Mouse (Mus musculus): ENCODE data around the gene Heg1.

Heg1 gene

GRCm38 (mm10) chr16:33708585-33709397 lies 24.6 kb downstream of the Heg1 start:
- no peak for DNase-seq

GRCm38 (mm10) chr16:33714271-33714670 lies 30.1 kb downstream of the Heg1 start:
- no peak for DNase-seq

DNA sequence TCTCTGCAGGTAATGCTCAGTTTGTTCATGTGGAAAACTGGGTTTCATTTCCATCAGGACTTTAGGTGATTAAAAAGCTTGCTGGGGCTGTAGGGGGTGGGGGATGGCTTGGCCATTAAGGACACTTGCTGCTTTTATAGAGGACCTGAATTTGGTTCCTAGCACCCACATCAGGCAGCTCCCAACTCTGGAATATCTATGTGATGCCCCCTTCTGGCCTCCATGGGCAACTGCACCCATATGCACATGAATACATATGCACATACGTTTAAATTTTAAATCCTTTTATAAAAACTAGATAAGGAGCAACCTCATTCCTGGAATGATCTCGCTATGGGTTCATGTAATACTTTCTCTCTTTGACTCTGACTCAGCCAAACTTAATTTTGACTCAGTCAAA lies 39.1 kb downstream of the Heg1 start:
- DNase-seq, result no peak

GRCm38 (mm10) chr16:33723983-33724382 lies 39.8 kb downstream of the Heg1 start:
- no peak for DNase-seq

GRCm38 (mm10) chr16:33726261-33726660 lies 42.1 kb downstream of the Heg1 start:
- DNase-seq, result no peak

- DNase-seq, result no peak
Observed at GRCm38 (mm10) chr16:33726892-33727291, 42.7 kb downstream of the Heg1 start.

DNA sequence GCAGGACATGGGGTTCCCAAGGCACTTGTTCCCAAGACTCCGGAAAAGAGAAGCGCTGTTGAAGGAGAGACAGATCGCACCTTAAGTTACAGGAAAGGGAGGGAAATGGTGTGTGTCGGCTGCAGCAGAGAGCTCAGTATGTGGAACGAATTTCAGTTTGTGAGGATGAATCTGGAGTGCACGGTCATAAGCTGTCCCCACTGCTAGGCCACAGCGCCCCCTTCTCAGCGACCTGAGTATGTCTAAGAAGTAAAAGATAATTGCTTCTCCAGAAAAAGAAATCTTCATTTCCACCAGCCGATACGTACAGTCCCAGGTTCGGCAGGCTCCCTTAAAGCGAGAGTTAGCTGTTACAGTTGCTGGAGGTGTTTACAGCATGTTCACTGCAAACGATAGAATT lies 44.3 kb downstream of the Heg1 start:
- no peak for DNase-seq

GRCm38 (mm10) chr16:33731291-33731690 lies 47.1 kb downstream of the Heg1 start:
- no peak for DNase-seq

GRCm38 (mm10) chr16:33732237-33732749 lies 48.1 kb downstream of the Heg1 start:
- no peak for DNase-seq

GRCm38 (mm10) chr16:33732846-33733580 lies 48.8 kb downstream of the Heg1 start:
- DNase-seq, result no peak

GRCm38 (mm10) chr16:33733864-33734263 lies 49.7 kb downstream of the Heg1 start:
- no peak for DNase-seq

GRCm38 (mm10) chr16:33734545-33734944 lies 50.4 kb downstream of the Heg1 start:
- no peak for DNase-seq

DNA sequence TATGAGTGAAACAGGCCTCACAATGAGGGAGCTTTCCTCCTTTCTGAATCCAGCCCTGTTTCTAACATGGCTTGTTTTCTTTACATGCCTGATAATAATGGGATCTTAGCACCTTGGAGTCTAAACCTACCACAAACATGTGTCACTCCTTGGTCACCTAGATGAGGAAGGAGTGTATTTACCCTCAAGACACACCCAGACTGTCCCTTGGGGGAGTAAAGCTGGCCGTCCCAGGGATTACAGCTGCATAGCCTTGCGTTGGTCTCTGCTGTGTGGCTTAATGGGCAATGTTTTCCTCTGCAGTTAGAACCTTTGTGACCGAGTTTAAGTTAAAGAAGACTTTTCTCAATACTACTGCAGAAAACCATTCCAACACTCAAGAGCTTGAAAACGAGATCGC lies 51.1 kb downstream of the Heg1 start:
- no peak for DNase-seq

DNA sequence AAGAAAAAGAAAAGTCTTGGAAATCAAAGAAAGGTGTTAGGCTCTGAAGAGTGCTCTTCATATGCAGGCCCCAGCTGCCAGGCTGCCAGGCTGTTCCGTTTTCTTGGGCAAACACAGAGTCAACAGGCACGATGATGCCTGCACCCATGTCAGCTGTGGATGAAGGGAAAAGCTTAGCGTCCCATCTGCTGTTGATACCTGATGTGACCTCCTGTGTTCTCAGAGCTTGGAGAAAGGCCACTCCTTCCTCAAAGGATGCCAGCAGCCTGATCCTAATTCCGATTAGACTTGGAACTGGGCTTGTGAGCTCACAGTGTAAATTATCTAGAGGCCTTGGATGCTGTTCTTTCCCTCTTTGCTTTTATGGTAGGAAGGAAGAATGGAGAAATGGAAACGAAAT lies 51.6 kb downstream of the Heg1 start:
- no peak for DNase-seq

DNA sequence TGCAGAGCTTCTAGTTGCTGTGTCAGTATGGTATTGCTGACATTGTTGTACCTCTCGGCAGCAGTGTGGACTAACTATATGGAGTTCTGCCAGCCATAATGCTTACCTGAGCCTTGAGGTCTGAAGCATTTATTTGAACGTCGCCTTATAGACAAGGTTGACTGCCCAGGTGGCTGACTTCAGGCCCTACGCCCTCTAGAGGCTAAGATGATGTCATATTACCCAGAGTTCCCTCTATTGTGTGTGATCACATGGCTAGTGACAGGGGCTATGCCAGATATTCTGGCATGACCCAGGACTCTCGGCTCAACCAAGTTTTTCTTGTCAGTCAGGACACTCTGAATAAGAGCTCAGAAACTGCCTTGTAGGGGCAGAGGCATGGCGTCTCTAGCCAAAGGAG lies 52.6 kb downstream of the Heg1 start:
- DNase-seq, result no peak

- DNase-seq, result no peak
Observed at GRCm38 (mm10) chr16:33738949-33739719, 55.0 kb downstream of the Heg1 start.

DNA sequence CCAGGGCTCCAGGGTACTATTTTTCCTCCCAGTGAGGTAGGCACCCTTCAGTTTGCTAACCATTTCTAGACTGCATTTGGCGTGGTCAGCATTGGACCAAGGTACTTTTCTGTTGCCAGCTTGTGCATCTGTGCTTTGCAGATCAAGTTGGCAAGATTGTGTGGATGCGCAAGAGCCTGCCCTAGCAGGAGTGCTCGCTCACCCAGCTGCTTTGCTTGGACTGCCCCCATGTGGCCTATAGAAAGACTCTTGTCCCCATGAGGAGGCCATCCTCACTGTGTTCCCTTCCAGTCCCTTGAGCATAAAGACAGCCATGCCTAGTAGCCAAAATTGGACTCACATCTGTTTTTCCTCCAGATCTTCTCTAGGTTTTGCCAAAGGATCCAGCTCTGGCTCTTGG lies 55.6 kb downstream of the Heg1 start:
- DNase-seq, result peak; percentile 80

DNA sequence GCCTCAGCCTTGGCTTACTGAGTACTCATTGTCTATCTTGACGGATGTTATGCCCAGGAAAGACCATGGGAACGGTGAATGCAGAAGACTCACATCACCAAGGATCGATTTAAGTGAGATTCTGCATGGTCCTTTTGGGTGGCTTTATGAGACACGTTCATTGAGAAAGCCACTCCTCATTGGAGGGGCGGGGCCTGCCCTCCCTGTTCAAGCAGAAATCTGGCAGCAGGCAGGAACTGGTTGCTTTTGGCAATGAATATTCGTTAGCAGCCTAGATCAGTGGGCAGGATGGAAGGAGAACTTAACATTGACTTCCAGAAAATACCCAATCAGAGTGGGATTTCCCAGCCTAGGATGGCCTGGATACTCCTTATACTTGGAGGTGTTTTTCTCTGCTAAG lies 56.2 kb downstream of the Heg1 start:
- DNase-seq, result no peak

DNA sequence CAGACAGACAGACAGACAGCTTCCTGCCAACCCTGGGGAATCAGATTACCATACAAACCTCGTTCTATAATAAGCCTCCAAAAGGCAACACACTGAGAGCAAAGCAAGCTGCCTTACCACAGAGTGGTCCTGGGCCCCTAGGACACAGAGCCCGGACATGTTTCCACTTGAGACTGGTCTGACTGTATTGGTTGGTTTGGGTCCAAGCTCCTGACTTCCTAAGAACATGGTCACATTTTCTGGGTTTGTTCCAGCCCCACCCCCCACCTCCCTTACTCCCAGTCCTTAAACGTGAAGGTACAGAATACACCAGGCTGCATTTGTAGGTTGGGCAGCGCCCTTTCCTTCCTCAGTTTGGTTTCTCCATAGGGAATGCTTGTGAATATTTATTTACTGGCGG lies 57.6 kb downstream of the Heg1 start:
- DNase-seq, result no peak

- no peak for DNase-seq
Observed at GRCm38 (mm10) chr16:33742233-33742632, 58.1 kb downstream of the Heg1 start.

GRCm38 (mm10) chr16:33744622-33745419 lies 60.7 kb downstream of the Heg1 start:
- DNase-seq, result peak; percentile 64

DNA sequence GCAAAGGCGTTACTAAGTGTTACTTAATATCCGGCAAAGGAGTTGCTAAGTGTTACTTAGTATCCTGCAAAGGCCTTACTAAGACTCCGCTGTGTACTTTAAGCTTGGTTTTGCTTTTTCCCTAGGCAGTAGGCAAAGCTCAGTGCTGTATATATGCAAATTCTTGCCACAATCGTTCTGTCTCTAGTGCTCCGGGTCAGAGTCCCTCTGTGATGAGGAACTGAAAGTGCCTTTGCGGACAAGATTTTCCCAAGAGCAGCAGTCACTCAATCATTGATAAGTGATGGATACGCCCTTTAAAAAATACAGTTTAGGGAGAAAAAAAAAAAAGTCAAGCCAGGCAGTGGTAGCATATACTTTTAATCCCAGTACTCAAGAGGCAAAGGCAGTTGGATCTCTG lies 61.3 kb downstream of the Heg1 start:
- no peak for DNase-seq
